Mouse (Mus musculus) ovary, adult 2 months (tissue): ENCODE measurements around the gene Gm10318. TPM values are rescaled to one million over a fixed set of nuclear protein-coding genes. Genes with fewer than 3 reads are reported as not detected.

Experiments used
- polyA plus RNA-seq: library from polyadenylated mRNA; depleted of rRNA; stranded (reverse); fragments of >200 nt; gene quantifications from 2 replicates; pipeline ENCODE4 v1.2.3, GENCODE M21; 2012; rRNA removed

Gm10318 gene
- polyA plus RNA-seq: not detected in 2 replicates

GRCm38 (mm10) chr10:77852559-77852958 lies at the start of gene Gm10318:
Gene Gm10318 (plus strand): TSS chr10:77852859.

GRCm38 (mm10) chr10:77811743-77812142 lies 40.9 kb upstream of the Gm10318 start, which contains the start of gene Gm9507:
Gene Gm9507 (minus strand): TSS chr10:77811843.

GRCm38 (mm10) chr10:77814382-77814781 lies 38.3 kb upstream of the Gm10318 start, which contains the start of gene Gm2696:
Gene Gm2696 (plus strand): TSS chr10:77814682.

GRCm38 (mm10) chr10:77826951-77827350 lies 25.7 kb upstream of the Gm10318 start, which contains the start of gene Krtap10-4:
Gene Krtap10-4 (minus strand): TSS chr10:77827095.

GRCm38 (mm10) chr10:77835647-77836046 lies 17.0 kb upstream of the Gm10318 start, which contains the start of gene Krtap10-10:
Gene Krtap10-10 (plus strand): TSS chr10:77835947.

GRCm38 (mm10) chr10:77846503-77846902 lies 6.2 kb upstream of the Gm10318 start, which contains the start of gene Gm36176:
Gene Gm36176 (plus strand): TSS chr10:77846803.

GRCm38 (mm10) chr10:77861675-77862074 lies 9.0 kb downstream of the Gm10318 start, which contains the start of gene Gm3285:
Gene Gm3285 (plus strand): TSS chr10:77861975.

GRCm38 (mm10) chr10:77902211-77902893 lies 49.7 kb downstream of the Gm10318 start, which contains the start of gene Lrrc3:
Gene Lrrc3 (minus strand): TSS chr10:77902536.

Other genes with a start within 250 kb of the Gm10318 start
- 416 and 428 TPM in 2 replicates for gene Sumo3, start 246.8 kb upstream of the Gm10318 start, polyA plus RNA-seq
- not detected in 2 replicates for gene Gm49325, start 246.7 kb upstream of the Gm10318 start, polyA plus RNA-seq
- gene Ube2g2, start 230.6 kb upstream of the Gm10318 start, polyA plus RNA-seq: 43.5 and 49.7 TPM in 2 replicates
- 1.2 and 1.3 TPM in 2 replicates for gene Tspear, start 166.3 kb upstream of the Gm10318 start, polyA plus RNA-seq
- gene Gm19402, start 162.1 kb upstream of the Gm10318 start, polyA plus RNA-seq: not detected in 2 replicates
- not detected in 2 replicates for gene Gm9508, start 155.6 kb upstream of the Gm10318 start, polyA plus RNA-seq
- not detected in 2 replicates for gene Gm10272, start 146.2 kb upstream of the Gm10318 start, polyA plus RNA-seq
- not detected in 2 replicates for gene Gm10024, start 141.4 kb upstream of the Gm10318 start, polyA plus RNA-seq
- not detected in 2 replicates for gene Gm10142, start 137.1 kb upstream of the Gm10318 start, polyA plus RNA-seq
- not detected in 2 replicates for gene Krtap12-1, start 132.3 kb upstream of the Gm10318 start, polyA plus RNA-seq
- not detected in 2 replicates for gene Gm10100, start 126.4 kb upstream of the Gm10318 start, polyA plus RNA-seq
- not detected in 2 replicates for gene Gm18596, start 110.2 kb upstream of the Gm10318 start, polyA plus RNA-seq
- not detected in 2 replicates for gene Gm9736, start 101.5 kb upstream of the Gm10318 start, polyA plus RNA-seq
- gene Gm3233, start 93.2 kb upstream of the Gm10318 start, polyA plus RNA-seq: not detected in 2 replicates
- not detected in 2 replicates for gene Gm3238, start 81.5 kb upstream of the Gm10318 start, polyA plus RNA-seq
- not detected in 2 replicates for gene Gm7138, start 75.9 kb upstream of the Gm10318 start, polyA plus RNA-seq
- gene Gm3250, start 70.3 kb upstream of the Gm10318 start, polyA plus RNA-seq: not detected in 2 replicates
- gene Gm7137, start 64.7 kb upstream of the Gm10318 start, polyA plus RNA-seq: not detected in 2 replicates
- not detected in 2 replicates for gene Gm9639, start 57.8 kb upstream of the Gm10318 start, polyA plus RNA-seq
- not detected in 2 replicates for gene Gm19668, start 53.7 kb upstream of the Gm10318 start, polyA plus RNA-seq
- not detected in 2 replicates for gene Gm9507, start 41.0 kb upstream of the Gm10318 start, polyA plus RNA-seq
- 0.33 TPM in 1 of 2 replicates, not detected in the other for gene Gm2696, start 38.2 kb upstream of the Gm10318 start, polyA plus RNA-seq
- not detected in 2 replicates for gene Krtap10-4, start 25.8 kb upstream of the Gm10318 start, polyA plus RNA-seq
- gene Krtap10-10, start 16.9 kb upstream of the Gm10318 start, polyA plus RNA-seq: not detected in 2 replicates
- gene Gm36176, start 6.1 kb upstream of the Gm10318 start, polyA plus RNA-seq: not detected in 2 replicates
- gene Gm3285, start 9.1 kb downstream of the Gm10318 start, polyA plus RNA-seq: not detected in 2 replicates
- gene Lrrc3, start 49.7 kb downstream of the Gm10318 start, polyA plus RNA-seq: 3.4 and 3.8 TPM in 2 replicates
- 1.5 and 1.6 TPM in 2 replicates for gene Trpm2, start 117.7 kb downstream of the Gm10318 start, polyA plus RNA-seq
- 104 and 111 TPM in 2 replicates for gene 1810043G02Rik, start 125.7 kb downstream of the Gm10318 start, polyA plus RNA-seq
- 168 and 197 TPM in 2 replicates for gene Pfkl, start 157.2 kb downstream of the Gm10318 start, polyA plus RNA-seq
- gene Dnmt3l, start 189.1 kb downstream of the Gm10318 start, polyA plus RNA-seq: 2.7 and 3.3 TPM in 2 replicates
- 3.6 TPM in 2 replicates for gene Aire, start 190.8 kb downstream of the Gm10318 start, polyA plus RNA-seq
- 29.7 and 41.0 TPM in 2 replicates for gene Icosl, start 216.4 kb downstream of the Gm10318 start, polyA plus RNA-seq